21 mouse cellular contexts compared by ENCODE assay signal in genomic region chr13:95629751-95630150, GRCm38 (mm10).
"Had no signal": no experiment of that assay in that cellular context is flagged by ENCODE, and none has a peak within 500 bp of the region (broad histone marks: within the 10 kb centered on the region; RNA-seq: fewer than 3 reads in every experiment).

No protein-coding gene starts in this region.

- H3K36me3 ChIP-seq: intestine, embryonic 15.5 days had no signal

- H3K4me3 ChIP-seq: heart, embryonic 10.5 days; heart, embryonic 12.5 days; hindbrain, embryonic 10.5 days; hindbrain, embryonic 12.5 days; intestine, embryonic 15.5 days; layer of hippocampus, adult 2 months; limb, embryonic 13.5 days; limb, embryonic 15.5 days; liver, embryonic 12.5 days had no signal

- H3K9me3 ChIP-seq: heart, embryonic 10.5 days; heart, embryonic 12.5 days; hindbrain, embryonic 10.5 days; hindbrain, embryonic 12.5 days; intestine, embryonic 15.5 days; limb, embryonic 13.5 days; limb, embryonic 15.5 days; liver, embryonic 12.5 days had no signal

- H3K4me1 ChIP-seq: hindbrain, embryonic 10.5 days; hindbrain, embryonic 12.5 days; limb, embryonic 13.5 days; limb, embryonic 15.5 days had no signal

- H3K9ac ChIP-seq: heart, embryonic 12.5 days; hindbrain, embryonic 12.5 days; hindbrain, embryonic 14.5 days; intestine, embryonic 15.5 days; limb, embryonic 13.5 days; limb, embryonic 15.5 days; liver, embryonic 12.5 days; liver, embryonic 14.5 days had no signal

- DNase-seq: gastrocnemius, postnatal 14 days; heart, adult 18-20 months; heart, postnatal 10 days; heart, postnatal 4 days; kidney, adult 18-20 months; kidney, adult 8-10 months; kidney, postnatal 10 days; kidney, postnatal 25 days; kidney, postnatal 4 days; left cerebral cortex, postnatal 4 days had no signal

- H3K27ac ChIP-seq: heart, embryonic 10.5 days; hindbrain, embryonic 10.5 days; hindbrain, embryonic 12.5 days; hindbrain, embryonic 14.5 days; intestine, embryonic 15.5 days; layer of hippocampus, adult 2 months; limb, embryonic 13.5 days; limb, embryonic 15.5 days; liver, embryonic 12.5 days; liver, embryonic 14.5 days had no signal
